Mouse (Mus musculus): ENCODE measurements around the gene Amz2. TPM values are rescaled to one million over a fixed set of nuclear protein-coding genes. Genes with fewer than 3 reads are reported as not detected.

The Amz2 gene
- total RNA-seq, 1 experiment from 2014 or later: 53.9 TPM

GRCm38 (mm10) chr11:109494890-109495770, 69.4 kb downstream of the Amz2 start:
- DNase-seq: no peak

GRCm38 (mm10) chr11:109495771-109496474, 70.2 kb downstream of the Amz2 start:
- no peak for DNase-seq

GRCm38 (mm10) chr11:109496475-109496993, 70.8 kb downstream of the Amz2 start:
- DNase-seq: no peak

GRCm38 (mm10) chr11:109496996-109497714, 71.4 kb downstream of the Amz2 start:
- no peak for DNase-seq

GRCm38 (mm10) chr11:109497990-109498389, 72.2 kb downstream of the Amz2 start:
- DNase-seq: no peak

- DNase-seq: peak; percentile 25
These were observed 74.5 kb downstream of the Amz2 start for GRCm38 (mm10) chr11:109500206-109500605.

Small RNA genes lying within 50 kb of the gene (microRNA-seq; reads per million reads assigned to microRNA genes)
- gene Gm25540: 0 reads per million in 2 experiments

Other genes with a start within 250 kb of the Amz2 start
- 3.7 and 4.9 TPM in 2 replicates for gene Rgs9, start 127.8 kb upstream of the Amz2 start, total RNA-seq (2021)
- 52.6 and 68.3 TPM in 2 replicates for gene Gna13, start 63.1 kb upstream of the Amz2 start, total RNA-seq (2021)
- gene 9930022D16Rik, start 12.0 kb upstream of the Amz2 start, total RNA-seq (2021): not detected in 2 replicates
- 4.1 and 5.9 TPM in 2 replicates for gene Arsg, start 47.4 kb downstream of the Amz2 start, total RNA-seq (2021)
- 0.46 and 0.67 TPM in 2 replicates for gene Slc16a6, start 47.7 kb downstream of the Amz2 start, total RNA-seq (2021)
- gene Wipi1, start 186.0 kb downstream of the Amz2 start, total RNA-seq (2021): 42.7 and 65.8 TPM in 2 replicates
- 345 and 386 TPM in 2 replicates for gene Prkar1a, start 223.5 kb downstream of the Amz2 start, total RNA-seq (2021)

Measured in adrenal gland, postnatal 25 days (tissue).